Mouse (Mus musculus): ENCODE measurements around the gene Hist1h3h.
A peak's percentile ranks its signal among the peaks of the same experiment; 100 is the strongest.

The Hist1h3h gene

GRCm38 (mm10) chr13:21727948-21728572 lies 10.6 kb downstream of the Hist1h3h start:
- DNase-seq (ENCODE audit: low spot score in 2 of 2), result no peak

- no peak for DNase-seq (ENCODE audit: low spot score in 2 of 2)
These were observed 12.1 kb downstream of the Hist1h3h start for GRCm38 (mm10) chr13:21729544-21729943.

- peak in 1 of 2 experiments; percentile 61 for DNase-seq (ENCODE audit: low spot score in 2 of 2)
These were observed 16.0 kb downstream of the Hist1h3h start for GRCm38 (mm10) chr13:21733466-21733865.

GRCm38 (mm10) chr13:21734010-21734905 lies 16.8 kb downstream of the Hist1h3h start:
- DNase-seq (ENCODE audit: low spot score in 2 of 2), result peak; percentile 80 to 88

GRCm38 (mm10) chr13:21734906-21735767 lies 17.7 kb downstream of the Hist1h3h start, which contains the start of gene Hist1h4j:
Hist1h4j (plus strand) TSS chr13:21735064.
- peak; percentile 87 to 92 for DNase-seq (ENCODE audit: low spot score in 2 of 2)

- DNase-seq (ENCODE audit: low spot score in 2 of 2), result no peak
These were observed 27.5 kb downstream of the Hist1h3h start for GRCm38 (mm10) chr13:21745006-21745405.

- DNase-seq (ENCODE audit: low spot score in 2 of 2), result peak in 1 of 2 experiments; percentile 24
These were observed 32.1 kb downstream of the Hist1h3h start for GRCm38 (mm10) chr13:21749387-21750158.

GRCm38 (mm10) chr13:21750159-21751017 lies 32.9 kb downstream of the Hist1h3h start, which contains the start of gene Hist1h4k:
Hist1h4k (minus strand) TSS chr13:21750505.
- DNase-seq (ENCODE audit: low spot score in 2 of 2), result peak; percentile 96 to 98

- no peak for DNase-seq (ENCODE audit: low spot score in 2 of 2)
These were observed 34.0 kb downstream of the Hist1h3h start for GRCm38 (mm10) chr13:21751417-21751816.

- no peak for DNase-seq (ENCODE audit: low spot score in 2 of 2)
These were observed 34.4 kb downstream of the Hist1h3h start for GRCm38 (mm10) chr13:21751827-21752226.

- peak in 1 of 2 experiments; percentile 32 for DNase-seq (ENCODE audit: low spot score in 2 of 2)
These were observed 34.9 kb downstream of the Hist1h3h start for GRCm38 (mm10) chr13:21752356-21752755.

GRCm38 (mm10) chr13:21753051-21753523 lies 35.6 kb downstream of the Hist1h3h start:
- no peak for DNase-seq (ENCODE audit: low spot score in 2 of 2)

- peak; percentile 86 to 92 for DNase-seq (ENCODE audit: low spot score in 2 of 2)
These were observed 36.2 kb downstream of the Hist1h3h start, which contains the start of the genes Hist1h2ak and Hist1h2bn for GRCm38 (mm10) chr13:21753524-21754285. Hist1h2ak (minus strand) TSS chr13:21753827. Hist1h2bn (plus strand) TSS chr13:21754123.

- DNase-seq (ENCODE audit: low spot score in 2 of 2), result peak; percentile 74 to 82
These were observed 37.0 kb downstream of the Hist1h3h start for GRCm38 (mm10) chr13:21754294-21755001.

GRCm38 (mm10) chr13:21755707-21756106 lies 38.2 kb downstream of the Hist1h3h start:
- DNase-seq (ENCODE audit: low spot score in 2 of 2), result no peak
